Mouse (Mus musculus) MEL (cell line): ENCODE data around the gene Gm7075.

Experiments
- CTCF ChIP-seq, 3 experiments: IDR thresholded peaks in 2 of 3; conservative IDR thresholded peaks in 1 of 3; 2 replicates each; pipeline ENCODE4 v1.5.1; 2011 to 2012; ENCODE audit warnings: low read length in 3 of 3, low read depth in 2 of 3, mild to moderate bottlenecking in 2 of 3, improper control_type of control experiment in 1 of 3, inconsistent platforms in 1 of 3, mixed read lengths in 1 of 3, moderate library complexity in 1 of 3; ENCODE audit not compliant: control insufficient read depth in 1 of 3, insufficient read depth in 1 of 3, poor library complexity in 1 of 3, severe bottlenecking in 1 of 3
- ELF1 ChIP-seq: IDR thresholded peaks from 2 replicates; pipeline ENCODE4 v1.6.1; 2014; ENCODE audit warnings: low read depth, mild to moderate bottlenecking, inconsistent platforms, low read length, improper control_type of control experiment, moderate library complexity
- EP300 ChIP-seq, 2 experiments: IDR thresholded peaks; 2 replicates each; pipeline ENCODE4 v1.6.1; 2011; ENCODE audit warnings: improper control_type of control experiment in 2 of 2, low read length in 2 of 2, low read depth in 1 of 2, mild to moderate bottlenecking in 1 of 2
- MYB ChIP-seq: IDR thresholded peaks from 2 replicates; pipeline ENCODE4 v1.6.1; 2011; ENCODE audit warnings: mild to moderate bottlenecking, low read depth, low read length, improper control_type of control experiment
- SMC3 ChIP-seq: IDR thresholded peaks from 2 replicates; pipeline ENCODE4 v1.6.1; 2011; ENCODE audit warnings: low read depth, low read length, improper control_type of control experiment
- ZMIZ1 ChIP-seq: IDR thresholded peaks from 2 replicates; pipeline ENCODE4 v1.6.1; 2012; ENCODE audit warnings: low read depth, mild to moderate bottlenecking, inconsistent platforms, low read length, improper control_type of control experiment, moderate library complexity

GRCm38 (mm10) chr10:63429380-63429779 lies 7.8 kb upstream of the Gm7075 start:
- peak in 1 of 3 experiments; percentile 19; a peak in 2 of 6 replicates for TF ChIP-seq CTCF (IDR thresholded peaks at IDR 0.05 in 2 of 3, conservative IDR thresholded peaks at IDR 0.05 in 1 of 3; ENCODE audit: control insufficient read depth in 1 of 3, insufficient read depth in 1 of 3, low read depth in 2 of 3, low read length in 3 of 3, poor library complexity in 1 of 3, severe bottlenecking in 1 of 3)
- peak; percentile 85 for TF ChIP-seq ELF1
- TF ChIP-seq SMC3 = no peak
- TF ChIP-seq ZMIZ1 = no peak
- no peak for TF ChIP-seq MYB
- no peak for TF ChIP-seq EP300 (IDR thresholded peaks at IDR 0.05; ENCODE audit: low read depth in 1 of 2, low read length in 2 of 2)
